Mouse (Mus musculus): ENCODE measurements around the gene Gm13420.
"Not testable (repeated sequence)": the region's sequence is repeated elsewhere in the genome, so short reads cannot be mapped to it uniquely, and the experiment has no call there.

Gene Gm13420

DNA sequence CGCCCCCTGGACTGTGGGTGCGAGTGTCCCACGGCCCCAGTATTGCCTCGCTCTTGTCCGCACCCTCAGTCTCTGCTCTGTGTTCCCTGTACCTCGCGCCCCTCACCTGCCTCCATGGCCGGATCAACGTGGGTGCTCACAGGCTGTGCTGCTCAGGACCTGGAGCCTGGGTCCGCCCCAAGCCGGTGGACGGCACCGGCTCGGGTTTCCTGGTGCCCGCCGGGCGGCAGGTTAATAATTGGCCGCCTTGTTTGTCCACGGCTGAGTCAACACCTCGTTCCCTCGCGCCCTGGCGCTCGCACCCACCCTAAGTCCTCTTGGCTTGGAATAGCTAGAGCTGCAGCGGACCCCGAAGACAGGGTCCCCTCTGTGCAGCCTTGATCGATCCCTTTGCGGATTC lies at the start of gene Gm13420:
Gene Gm13420, minus strand, starts transcription at position 189 of the 400 bp plus-strand sequence.
- DNase-seq: no peak

DNA sequence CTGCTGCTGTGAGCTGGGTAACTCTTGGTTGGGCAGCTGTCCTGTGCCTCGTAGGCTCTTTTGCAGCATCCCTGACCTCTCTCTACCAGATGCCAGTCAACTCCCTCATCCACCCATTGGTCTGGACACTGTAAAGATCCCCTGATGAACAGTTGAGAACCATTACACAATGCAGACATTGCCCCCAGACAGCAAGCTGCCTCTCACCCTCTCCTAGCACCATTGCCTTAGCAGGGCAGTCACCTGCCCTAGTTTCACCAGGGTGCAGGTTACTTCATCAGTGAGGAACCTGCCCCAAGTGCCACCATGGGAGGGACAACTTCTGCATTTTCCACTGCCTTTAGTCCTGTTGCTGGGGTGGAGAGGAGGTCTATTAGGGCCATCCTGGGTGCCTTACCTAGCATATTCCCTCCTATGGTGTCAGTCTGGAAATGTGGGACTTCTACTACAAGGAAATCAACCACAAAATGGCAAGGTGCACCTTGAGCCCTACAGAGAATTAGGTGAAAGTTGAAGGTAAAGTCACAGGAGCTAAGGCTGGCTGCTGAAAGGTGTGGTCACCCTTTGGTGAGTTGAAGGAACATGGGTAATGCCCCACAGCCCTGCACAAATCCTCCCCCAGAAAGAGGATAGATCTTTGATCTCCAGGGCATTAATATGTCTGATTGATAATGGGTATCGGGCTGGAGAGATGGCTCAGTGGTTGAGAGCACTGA lies 41.4 kb upstream of the Gm13420 start:
- DNase-seq: no peak

DNA sequence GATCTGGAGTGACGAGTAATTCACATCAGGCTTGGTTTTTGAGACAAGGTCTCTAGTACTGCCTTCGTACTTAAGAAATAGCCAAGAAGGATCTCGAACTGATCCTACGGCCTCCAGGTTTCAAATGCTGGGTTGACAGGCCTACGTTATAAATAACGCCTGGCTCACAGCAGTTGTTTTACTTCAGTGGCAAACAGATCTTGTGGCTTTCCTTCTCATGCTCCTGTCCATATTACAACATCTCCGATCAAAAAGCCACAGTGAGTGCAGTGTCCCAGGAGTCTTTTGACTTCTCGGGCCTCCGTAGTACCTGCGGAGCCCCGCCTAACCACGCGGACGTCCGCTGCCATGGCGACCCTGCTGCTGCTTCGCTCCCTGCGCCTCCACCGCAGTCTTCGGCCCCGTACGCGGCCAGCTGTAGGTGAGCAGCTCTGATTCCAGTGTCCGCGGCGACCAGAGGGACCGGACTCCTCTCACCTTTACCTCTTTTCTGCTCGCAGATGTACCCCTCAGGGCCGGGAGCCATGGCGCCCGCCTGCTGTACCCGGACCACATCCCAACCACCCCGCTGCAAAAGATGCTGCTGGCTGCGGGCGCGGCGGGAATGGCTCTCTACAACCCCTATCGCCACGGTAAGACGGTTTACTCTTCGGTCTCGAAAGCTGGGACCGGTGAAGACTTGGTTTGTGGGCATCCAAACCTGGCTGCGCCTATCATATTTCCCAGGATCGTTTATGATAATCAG lies 36.6 kb upstream of the Gm13420 start, which contains the start of gene Trub2:
Gene Trub2, minus strand, starts transcription at position 566 of the 745 bp plus-strand sequence.
- DNase-seq: peak; percentile 84

DNA sequence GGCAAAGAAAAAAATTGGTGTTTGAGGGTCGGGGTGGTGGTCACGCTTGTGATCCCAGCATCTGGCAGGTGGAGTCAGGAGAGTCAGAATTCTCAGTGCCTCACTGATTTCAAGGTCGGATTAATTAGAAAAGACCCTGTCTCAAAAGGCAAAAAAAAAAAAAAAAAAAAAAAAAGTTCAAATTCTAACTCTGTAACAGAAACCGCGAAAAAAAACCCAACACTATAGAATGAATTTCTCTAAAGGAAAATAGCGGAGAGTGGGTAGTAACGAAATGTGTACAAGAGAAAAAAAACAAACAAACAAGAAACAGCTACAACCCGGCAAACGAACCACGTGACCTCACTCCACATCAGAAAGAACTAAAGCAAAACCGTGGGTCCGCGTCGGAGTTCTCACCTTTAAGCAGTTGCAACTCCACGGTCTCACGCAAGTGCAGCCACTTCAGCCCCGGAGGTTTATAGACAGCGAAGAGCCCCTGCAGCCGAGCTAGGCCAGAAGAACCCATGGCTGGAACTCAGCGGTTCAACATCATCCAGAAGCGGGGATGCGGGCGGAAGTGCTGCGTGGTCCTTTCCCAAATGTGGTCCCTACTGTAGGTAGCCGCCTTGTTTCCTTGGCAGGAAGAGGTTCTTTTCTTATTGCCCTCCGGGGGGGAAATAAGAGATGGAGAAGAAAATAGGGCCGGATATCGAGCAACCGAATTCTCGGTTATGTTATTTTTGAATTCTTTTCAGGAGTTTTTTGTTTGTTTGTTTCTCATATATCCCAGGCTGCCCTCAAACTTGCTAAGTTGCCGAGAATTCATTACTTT lies 35.8 kb upstream of the Gm13420 start, which contains the start of gene Coq4:
Gene Coq4, plus strand, starts transcription at position 390 of the 814 bp plus-strand sequence.
- peak; percentile 98 for DNase-seq

DNA sequence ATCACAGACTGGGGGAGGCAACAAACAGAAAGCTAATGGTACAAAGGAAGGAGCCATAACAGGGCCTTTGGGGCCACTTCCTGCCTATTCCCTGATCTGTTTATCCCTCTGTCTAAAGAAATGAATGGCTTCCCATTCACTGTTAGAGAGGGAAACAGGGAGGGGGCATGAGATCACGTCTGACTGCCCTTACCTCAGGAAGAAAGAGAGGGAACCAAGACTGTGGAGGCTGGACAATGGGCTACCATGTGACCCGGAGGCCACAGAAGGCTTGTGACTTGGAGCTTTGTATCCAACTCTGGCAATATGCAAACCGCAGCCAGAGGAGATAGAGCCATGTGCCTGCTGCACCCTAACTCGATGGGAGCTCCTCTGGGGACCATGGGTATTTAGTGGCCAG lies 32.8 kb upstream of the Gm13420 start:
- DNase-seq: no peak

DNA sequence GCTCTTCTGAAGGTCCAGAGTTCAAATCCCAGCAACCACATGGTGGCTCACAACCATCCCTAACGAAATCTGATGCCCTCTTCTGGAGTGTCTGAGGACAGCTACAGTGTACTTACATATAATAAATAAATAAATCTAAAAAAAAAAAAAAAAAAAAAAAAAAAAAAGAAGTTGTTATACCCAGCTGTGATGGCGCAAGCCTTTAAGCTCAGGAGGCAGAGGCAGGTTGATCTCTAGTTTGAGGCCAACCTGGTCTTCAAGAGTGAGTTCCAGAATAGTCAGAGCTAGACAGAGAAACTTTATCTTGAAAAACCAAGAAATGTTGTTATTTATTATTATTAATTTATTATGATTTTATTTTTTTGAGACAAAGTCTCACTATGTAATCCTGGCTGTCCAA lies 29.8 kb upstream of the Gm13420 start:
- not testable (repeated sequence) for DNase-seq

DNA sequence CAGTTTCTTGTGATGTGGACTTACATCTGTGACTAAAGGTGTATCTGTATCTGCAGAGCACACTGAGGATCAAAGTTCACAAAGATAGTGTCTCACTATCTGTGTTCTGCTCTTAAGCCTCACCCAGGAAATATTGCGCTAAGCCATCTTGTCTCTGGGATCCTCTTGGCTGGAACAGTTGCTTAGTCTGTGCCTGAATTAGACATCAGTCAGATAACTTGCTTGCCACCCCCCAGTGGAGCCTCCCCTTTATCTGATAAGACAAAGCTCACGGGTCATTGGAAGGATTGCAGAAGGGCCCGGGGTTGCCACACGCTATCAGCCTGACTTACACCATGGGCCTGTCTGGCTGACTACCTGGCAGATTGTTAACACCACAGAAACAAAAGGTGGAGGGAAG lies 21.8 kb upstream of the Gm13420 start:
- DNase-seq: no peak

DNA sequence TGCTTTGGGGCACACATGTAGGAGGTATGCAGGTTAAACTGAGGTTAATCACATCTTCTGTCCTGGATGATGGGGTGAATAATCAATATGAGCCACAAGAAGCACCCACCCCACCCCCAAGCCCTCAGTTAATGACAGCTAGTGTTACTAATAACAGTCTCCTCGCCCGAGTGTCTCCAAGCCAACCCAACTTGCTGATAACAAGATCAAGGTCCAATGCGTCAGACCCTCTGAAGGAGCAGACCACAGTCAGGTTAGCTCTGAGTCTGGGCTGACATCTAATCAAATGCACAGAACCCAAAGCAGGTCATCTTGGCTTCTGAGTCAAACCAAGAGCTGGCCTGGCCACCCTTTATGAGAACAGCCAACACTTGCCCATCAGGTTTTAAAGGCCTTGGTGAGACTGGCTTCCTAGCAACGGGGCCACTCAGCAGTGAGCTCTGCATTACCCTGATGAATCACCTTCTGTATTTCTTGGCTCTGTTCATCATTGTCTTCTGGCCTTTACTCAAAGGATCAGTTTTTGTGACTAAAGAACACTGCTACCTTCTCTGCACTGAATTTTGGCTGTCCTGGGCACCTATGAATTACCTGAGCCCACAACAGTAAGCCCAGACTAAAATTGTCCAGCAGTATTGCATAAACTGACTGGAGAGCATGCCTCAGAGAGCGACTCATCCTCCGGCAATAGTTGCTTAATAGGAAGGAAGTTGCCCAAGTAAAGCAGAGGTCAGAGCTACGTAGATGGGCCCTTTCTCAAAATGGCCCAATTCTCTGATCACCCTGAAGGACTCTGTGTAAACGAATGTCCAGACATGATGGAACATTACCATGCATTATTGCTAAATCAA lies 20.4 kb upstream of the Gm13420 start:
- no peak for DNase-seq

DNA sequence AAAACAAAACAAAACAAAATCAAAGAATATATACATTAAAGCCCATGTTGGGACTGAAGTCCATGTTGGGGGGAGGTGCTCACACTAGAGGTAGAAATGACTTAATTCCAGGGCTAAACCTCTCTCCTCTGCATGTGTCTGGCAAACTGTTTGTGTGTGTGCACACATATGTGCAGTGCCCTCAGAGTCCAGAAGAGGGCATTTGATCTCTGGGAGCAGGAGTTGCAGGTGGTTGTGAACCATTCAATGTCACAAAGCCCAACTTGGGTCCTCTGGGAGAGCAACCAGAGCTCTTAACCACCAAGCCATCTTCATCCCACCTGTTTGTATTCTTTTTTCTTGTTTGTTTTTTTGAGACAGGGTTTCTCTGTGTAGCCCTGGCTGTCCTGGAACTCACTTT lies 18.7 kb upstream of the Gm13420 start:
- DNase-seq: no peak

DNA sequence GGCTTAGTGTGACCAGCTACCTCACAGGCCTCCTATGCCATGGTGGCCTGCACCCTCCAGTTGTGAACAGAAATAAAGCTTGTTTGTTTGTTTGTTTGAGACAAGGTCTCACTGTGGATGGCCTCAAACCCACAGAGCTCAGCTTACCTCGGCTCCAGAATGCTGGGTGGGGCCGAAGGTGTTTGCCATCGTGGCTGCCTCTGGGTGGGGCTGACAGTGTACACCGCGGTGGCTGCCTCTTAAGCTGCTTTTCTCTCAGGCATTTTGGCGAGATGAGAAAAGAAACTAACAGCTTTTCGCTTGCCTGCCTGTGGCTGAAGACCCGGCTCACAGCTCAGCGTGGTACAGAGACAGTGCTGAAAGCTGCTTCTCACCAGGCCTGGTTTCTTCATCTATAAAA lies 17.4 kb upstream of the Gm13420 start:
- no peak for DNase-seq

DNA sequence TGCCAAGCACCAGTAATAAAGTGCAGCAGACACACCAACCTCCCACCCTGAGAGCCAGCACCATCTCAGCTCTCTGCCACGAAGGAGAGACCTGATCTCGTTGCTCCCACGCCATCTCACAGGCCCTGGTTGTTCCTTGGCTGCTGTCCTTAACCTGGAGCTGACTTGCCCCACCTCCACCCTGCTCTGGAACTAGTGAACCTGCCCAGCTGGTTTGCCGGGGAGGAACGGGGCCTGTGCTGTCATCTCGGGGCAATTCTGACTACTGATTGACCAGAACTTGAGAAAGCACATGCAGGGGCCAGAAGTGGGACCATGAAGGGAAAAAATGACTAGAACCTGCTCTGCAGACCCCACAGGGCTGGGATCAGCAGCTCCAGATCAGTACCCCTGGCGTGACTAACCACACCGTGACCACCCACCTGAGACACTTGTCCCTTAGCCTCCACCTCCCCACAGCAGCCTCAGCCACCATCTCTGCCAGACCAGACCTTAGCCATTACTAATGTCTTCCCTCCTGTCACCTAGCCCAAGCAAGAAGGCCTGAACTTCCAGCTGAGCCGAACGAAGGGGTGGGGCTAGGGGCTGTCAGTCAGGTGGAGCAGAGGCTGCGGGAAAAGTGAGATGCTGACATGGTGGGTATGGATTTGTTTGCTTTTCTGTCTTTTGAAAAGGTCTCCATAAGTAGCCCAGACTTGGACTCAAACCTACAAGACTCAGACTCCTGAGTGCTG lies 16.7 kb upstream of the Gm13420 start:
- no peak for DNase-seq

DNA sequence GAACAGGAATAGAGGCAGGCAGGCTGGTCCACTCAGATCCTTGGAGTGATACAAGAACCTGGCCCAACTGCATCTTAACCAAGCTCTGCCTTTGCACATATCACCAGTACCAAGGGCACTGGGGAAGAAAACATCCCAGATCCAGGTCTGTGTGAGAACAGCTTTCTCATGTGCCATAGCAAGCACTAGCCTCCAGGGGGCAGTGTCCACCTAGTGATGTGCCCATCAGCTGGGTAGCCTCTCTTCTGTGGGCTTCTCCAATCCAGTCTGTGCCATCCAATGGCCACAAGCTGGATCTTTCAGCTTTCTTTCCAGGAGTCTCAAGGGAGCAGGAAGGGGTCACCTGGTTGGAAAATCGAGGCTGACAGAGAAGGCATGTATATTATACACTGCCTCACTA lies 13.3 kb upstream of the Gm13420 start:
- DNase-seq: peak; percentile 74

DNA sequence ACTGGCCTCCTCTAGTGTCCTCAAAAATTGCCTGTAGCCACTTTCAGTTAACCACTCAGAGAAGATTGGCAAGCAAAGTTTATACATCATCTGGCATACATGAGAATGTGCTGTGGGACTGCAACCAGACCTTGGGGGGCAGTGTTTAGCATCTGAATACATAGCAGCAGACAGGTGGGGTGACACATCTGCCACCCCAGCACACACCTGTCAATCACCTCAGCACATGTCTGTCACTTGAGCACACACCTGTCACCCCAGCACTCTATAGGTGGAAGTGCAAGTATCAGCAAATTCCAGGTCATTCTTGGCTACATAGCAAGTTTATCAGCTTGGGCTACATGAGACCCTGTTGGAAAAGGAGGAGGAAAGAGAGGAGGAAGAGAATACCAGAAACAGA lies 4.2 kb upstream of the Gm13420 start:
- DNase-seq: no peak

DNA sequence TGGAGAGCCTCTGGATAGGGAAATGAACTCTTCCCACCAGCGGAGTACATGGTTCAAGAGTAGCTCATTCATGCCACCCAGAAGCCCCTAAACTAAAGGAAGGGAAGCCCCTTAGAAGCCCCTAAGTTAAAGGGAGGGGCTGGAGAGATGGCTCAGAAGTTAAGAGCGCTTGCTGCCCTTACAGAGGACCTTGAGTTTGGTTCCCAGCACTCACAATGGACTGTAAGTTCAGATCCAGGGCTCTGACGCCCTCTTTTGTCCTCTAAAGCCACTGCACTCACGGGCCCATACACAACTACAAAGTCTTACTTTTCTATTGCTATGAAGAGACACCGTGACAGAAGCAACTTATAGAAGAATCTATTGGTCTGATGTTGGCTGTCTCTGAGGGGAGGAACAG lies 912 bp upstream of the Gm13420 start:
- DNase-seq: no peak

DNA sequence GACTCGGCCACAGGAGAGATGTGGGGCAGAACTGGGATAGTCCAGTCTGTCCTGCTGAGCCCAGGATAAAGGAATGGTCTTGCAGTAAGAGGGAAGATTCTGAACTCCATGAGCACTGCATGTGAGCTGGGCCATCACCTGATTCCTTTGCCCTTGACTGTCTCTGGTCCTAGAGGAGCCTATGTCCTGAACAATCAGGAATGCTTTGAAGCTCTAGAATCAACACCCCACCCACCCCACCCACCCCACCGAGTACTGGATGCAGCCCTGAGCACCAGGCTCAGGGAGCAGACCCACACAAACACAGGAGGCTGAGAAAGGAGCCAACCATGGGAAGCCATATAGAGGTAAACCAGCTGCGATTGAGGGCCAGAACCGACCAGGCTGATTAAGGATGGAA lies 3.0 kb downstream of the Gm13420 start:
- no peak for DNase-seq

DNA sequence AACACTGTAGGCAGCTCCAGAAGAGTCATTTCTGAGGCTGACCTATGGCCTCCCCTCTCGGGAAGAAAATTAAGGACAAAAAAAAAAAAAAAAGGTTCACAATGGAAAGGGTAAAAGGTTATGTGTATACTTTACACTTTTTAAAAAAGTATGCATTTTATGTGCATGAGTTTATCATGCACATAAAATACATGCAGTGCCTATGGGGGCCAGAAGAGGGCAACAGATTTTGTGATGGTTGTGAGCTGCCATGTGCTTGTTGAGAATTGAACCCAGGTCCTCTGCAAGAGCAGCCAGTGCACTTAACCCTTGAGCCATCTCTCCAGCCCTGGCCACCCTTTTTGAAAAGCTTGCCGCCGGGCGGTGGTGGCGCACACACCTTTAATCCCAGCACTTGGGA lies 3.6 kb downstream of the Gm13420 start:
- peak; percentile 40 for DNase-seq

DNA sequence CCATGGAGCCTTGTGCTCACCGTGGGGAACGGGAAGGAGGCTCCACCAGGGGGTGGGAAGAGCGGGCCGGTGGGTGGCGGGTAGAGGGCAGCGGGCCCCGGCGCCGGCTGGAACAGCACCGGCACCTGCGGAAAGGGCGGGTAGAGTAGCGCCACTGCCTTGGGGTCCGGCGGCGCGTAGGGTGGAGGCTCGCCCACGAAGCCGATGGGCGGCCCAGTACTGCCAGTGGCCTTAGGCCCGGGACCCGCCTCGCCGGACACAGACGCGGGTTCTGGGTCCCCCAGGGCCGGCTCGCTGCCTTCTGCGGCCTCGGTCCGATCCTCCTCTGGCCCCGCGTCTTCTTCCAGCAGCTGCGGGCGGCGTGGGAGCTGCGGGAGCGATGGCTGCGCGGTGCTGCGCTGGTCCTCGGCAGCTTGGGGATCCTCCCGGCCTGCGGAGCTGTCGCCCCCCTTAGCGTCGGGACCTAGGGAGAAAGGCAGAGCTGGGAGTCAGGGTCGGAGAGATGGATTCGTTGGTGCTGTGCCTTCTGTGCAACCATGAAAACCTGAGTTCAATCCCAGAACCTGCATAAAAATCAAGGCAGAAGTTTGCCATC lies 4.2 kb downstream of the Gm13420 start:
- no peak for DNase-seq

DNA sequence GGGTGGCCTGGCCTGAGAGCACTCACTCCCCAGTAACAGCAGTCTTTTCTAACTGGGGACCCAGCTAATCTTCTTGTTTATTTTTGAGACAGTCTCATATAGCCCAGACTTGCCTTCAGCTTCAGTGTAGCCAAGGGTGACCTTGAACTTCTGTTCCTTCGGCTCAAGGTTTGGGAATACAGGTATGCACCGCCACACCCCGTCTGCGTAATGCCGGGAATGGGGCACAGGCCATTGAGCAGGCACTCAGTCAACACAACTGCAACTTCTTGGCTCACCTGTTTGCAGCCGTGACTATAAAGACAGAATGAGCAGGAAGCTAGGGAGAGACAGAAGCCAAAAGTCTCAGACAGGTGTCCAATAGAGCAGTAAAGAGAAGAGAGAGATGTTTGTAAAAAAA lies 7.2 kb downstream of the Gm13420 start:
- no peak for DNase-seq

DNA sequence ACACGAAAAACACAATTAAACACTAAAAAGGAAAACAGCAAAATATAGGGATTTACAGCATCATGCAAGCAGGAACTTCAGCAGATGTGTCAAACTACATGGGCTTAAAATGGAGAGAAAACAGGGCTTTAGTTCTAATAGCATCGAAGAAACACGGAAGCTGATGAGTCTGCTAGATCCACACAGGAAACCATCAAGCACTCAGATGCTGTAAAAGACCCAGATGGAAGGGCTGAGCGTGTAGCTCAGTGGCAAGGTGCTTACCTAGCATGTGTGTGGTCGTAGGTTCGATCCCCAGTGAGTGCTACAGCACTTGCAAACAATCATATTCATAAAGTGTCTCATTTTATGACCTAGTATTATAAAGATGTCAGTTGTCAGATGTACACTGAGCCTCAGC lies 10.3 kb downstream of the Gm13420 start:
- no peak for DNase-seq

DNA sequence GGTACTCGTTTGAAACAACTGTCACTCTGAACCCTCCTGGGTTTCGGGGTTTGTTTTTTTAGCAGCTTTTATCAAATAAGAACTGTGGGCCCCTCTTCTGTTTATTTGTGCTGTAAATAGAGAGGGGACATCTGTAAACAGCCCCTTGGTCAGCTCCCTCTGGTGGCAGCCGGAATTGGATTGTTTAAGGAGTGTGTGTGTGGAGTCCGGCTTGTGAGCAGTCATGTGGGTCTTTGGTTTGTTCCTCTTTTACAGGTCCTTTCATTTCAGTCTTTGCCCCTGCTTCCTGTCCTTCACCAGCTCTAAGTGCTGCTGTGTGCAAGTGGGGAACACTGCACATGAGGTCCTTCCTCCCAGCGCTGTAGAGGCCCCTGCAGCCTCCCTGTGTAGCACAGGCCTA lies 12.1 kb downstream of the Gm13420 start:
- no peak for DNase-seq

DNA sequence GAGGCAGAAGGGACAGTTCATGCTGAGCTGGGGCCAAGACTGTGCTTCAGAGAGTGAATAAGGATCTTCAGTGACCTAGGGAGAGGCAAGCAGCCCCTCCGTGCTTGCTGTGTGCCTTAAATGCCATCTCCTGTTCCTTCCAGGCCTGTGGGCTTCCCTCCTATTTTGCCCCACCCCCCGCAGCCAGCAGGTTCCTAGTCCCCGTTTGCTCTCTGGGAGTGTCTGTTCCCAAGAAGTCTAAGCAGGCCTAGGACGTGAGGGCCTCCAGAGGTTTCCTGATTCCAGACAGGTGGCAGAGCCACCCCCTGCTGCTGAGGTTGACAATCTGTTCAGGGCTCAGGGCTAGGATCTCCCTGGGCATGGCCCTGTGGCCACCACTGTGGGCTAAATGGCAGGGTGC lies 12.7 kb downstream of the Gm13420 start:
- DNase-seq: no peak

All from cerebellum, adult 9-10 months (tissue).